Mouse (Mus musculus) thymus, adult 2 months (tissue): Measurements from ENCODE around the gene Nipal1.

ENCODE experiments used
- CTCF ChIP-seq: fragments of 200-500 bp; IDR thresholded peaks from 2 replicates; pipeline ENCODE4 v1.5.1; 2012; ENCODE audit warnings: mild to moderate bottlenecking, control low read depth, low read length, moderate library complexity, borderline replicate concordance; ENCODE audit not compliant: control insufficient read depth, poor library complexity, insufficient read depth; ENCODE audit errors: extremely low read depth
- POLR2A ChIP-seq: fragments of 200-500 bp; IDR thresholded peaks from 2 replicates; pipeline ENCODE4 v1.6.1; 2012; ENCODE audit warnings: mild to moderate bottlenecking, low read length, control low read depth, moderate library complexity; ENCODE audit not compliant: control insufficient read depth, poor library complexity, insufficient read depth; ENCODE audit errors: extremely low read depth

DNA sequence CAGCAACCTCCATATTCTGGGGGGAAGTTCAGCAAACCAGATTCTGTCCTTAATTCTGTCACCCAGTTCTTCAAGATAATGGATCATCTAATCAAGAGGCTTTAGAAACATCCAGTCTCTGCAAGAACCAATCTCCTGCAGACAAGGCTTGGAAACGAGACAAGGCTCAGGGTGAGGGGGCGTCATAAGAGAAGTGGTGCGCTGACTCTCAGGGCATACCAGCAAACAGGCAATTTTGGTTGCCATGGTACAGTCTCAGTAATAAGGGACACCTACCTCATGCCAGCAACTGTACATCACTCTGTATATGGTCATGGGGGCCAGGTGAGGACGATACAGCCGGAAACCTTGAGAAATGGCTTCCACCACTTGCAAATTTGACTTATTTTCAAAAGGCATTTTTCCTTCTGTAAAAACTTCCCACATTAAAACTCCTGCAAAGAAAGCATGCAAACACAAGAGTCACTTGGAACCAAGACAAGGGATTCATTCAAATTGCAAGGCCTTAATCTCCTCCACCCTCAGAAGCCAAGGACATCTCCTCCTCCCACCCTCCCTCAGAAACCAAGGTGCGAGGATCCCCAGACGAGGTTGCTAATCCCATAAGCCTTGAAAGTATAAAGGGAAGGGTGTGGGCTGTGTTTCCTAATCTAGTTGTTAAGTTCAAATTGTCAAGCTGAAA is 51.4 kb downstream of the Nipal1 start:
- TF ChIP-seq CTCF (no peak), POLR2A (no peak)
